Mouse (Mus musculus) erythroblast, embryonic 14.5 days (primary cell): ENCODE data around the gene Vegfd.

ENCODE experiments used
- GATA1 ChIP-seq: IDR thresholded peaks from 2 replicates; pipeline ENCODE4 v1.6.1; 2012; ENCODE audit warnings: low read length, inconsistent platforms, mixed read lengths
- TAL1 ChIP-seq: IDR thresholded peaks from 3 replicates; pipeline ENCODE4 v1.6.1; 2012; ENCODE audit warnings: low read length, inconsistent platforms, mixed read lengths

GRCm38 (mm10) chrX:164338591-164338990 is 34.6 kb upstream of the Vegfd start:
- TF ChIP-seq GATA1 (no peak), TAL1 (no peak)
